Mouse (Mus musculus) limb, embryonic 14.5 days (tissue): ENCODE measurements around the gene Slc16a6. TPM values are rescaled to one million over a fixed set of nuclear protein-coding genes. Genes with fewer than 3 reads are reported as not detected.
"Not testable (repeated sequence)": the region's sequence is repeated elsewhere in the genome, so short reads cannot be mapped to it uniquely, and the experiment has no call there.

Experiments used
- ATAC-seq: fragments of 200-750 bp; cut with Nextera tagmentation; 2 replicates; pipeline ENCODE4 v1.8.0; 2017; ENCODE audit warnings: low read depth, moderate number of reproducible peaks, moderate TSS enrichment; ENCODE audit not compliant: low FRiP score
- DNase-seq: peaks from one replicate; pipeline ENCODE4 v3.0.0-alpha.2; 2015; ENCODE audit warnings: low spot score
- H3K27ac ChIP-seq: fragments of 300-500 bp; sonication (generic); replicated peaks from 2 replicates; pipeline ENCODE4 v1.5.1; 2014; ENCODE audit warnings: low read depth, mild to moderate bottlenecking, low read length, moderate library complexity, mixed read lengths
- H3K27me3 ChIP-seq: fragments of 300-500 bp; sonication (generic); 2 replicates; pipeline ENCODE4 v1.6.1; 2014; ENCODE audit warnings: low read length, mixed read lengths; ENCODE audit not compliant: control insufficient read depth, insufficient read depth
- H3K36me3 ChIP-seq: fragments of 300-500 bp; sonication (generic); 2 replicates; pipeline ENCODE4 v1.6.1; 2014; ENCODE audit warnings: mild to moderate bottlenecking, low read length, moderate library complexity, mixed read lengths; ENCODE audit not compliant: control insufficient read depth, insufficient read depth
- H3K4me1 ChIP-seq: fragments of 300-500 bp; sonication (generic); 2 replicates; pipeline ENCODE4 v1.6.1; 2014; ENCODE audit warnings: antibody characterized with exemption, low read length, mixed read lengths; ENCODE audit not compliant: control insufficient read depth, insufficient read depth
- H3K4me2 ChIP-seq: fragments of 300-500 bp; sonication (generic); replicated peaks from 2 replicates; pipeline ENCODE4 v1.6.1; 2014; ENCODE audit warnings: low read depth, mild to moderate bottlenecking, low read length, moderate library complexity; ENCODE audit not compliant: severe bottlenecking
- H3K4me3 ChIP-seq: fragments of 300-500 bp; sonication (generic); replicated peaks from 2 replicates; pipeline ENCODE4 v1.5.1; 2014; ENCODE audit warnings: low read length
- H3K9ac ChIP-seq: fragments of 300-500 bp; sonication (generic); 2 replicates; pipeline ENCODE4 v1.6.1; 2014; ENCODE audit warnings: mild to moderate bottlenecking, low read depth, low read length, moderate library complexity; ENCODE audit not compliant: severe bottlenecking
- H3K9me3 ChIP-seq: fragments of 300-500 bp; sonication (generic); 2 replicates; pipeline ENCODE4 v1.6.1; 2016; ENCODE audit warnings: low read length; ENCODE audit not compliant: control insufficient read depth
- POLR2A ChIP-seq: fragments of 200-500 bp; IDR thresholded peaks from 2 replicates; pipeline ENCODE4 v1.8.0; 2012; ENCODE audit warnings: inconsistent platforms, mild to moderate bottlenecking, moderate library complexity, borderline replicate concordance; ENCODE audit not compliant: insufficient read depth, insufficient read length; ENCODE audit errors: extremely low read depth
- WGBS: fragments of 180-500 bp; shearing (Covaris S2); extraction: QIAGEN DNeasy Blood & Tissue Kit; methylation state at CpG from one replicate; pipeline ENCODE4 v1.1.7; 2014; 5-methylcytosine and 5-hydroxymethylcytosine counted together
- polyA plus RNA-seq, 2 experiments: library from polyadenylated mRNA; depleted of rRNA in 1 of 2; stranded (reverse) in 1 of 2; unstranded in 1 of 2; fragments of >200 nt; fragmentation: Nextera tagmentation in 1 of 2; extraction: Ambion mirVana in 1 of 2; gene quantifications; 2 replicates each; pipeline versions ENCODE4 v1.2.1 to v1.2.3; 2012 to 2014

Gene Slc16a6
- polyA plus RNA-seq, 2 experiments, result 2.9 to 5.9 TPM

- Histone ChIP-seq H3K9me3 (no peaks in the 10 kb centered on the region), H3K27me3 (no peaks in the 10 kb centered on the region), H3K4me2 (no peak overlapping the region), H3K4me3 (no peak overlapping the region), H3K36me3 (no peaks in the 10 kb centered on the region), H3K4me1 (0 out of 2 replicates have a peak, but pooled peaks cover 6% of the 10 kb centered on the region), H3K9ac (no peak overlapping the region), H3K27ac (no peak overlapping the region)
- TF ChIP-seq POLR2A, result no peak
- ATAC-seq (no peak), DNase-seq (no peak)
- WGBS, result 47% methylated on average over 24 of the region's 24 CpGs
These were observed 21.7 kb upstream of the Slc16a6 start for GRCm38 (mm10) chr11:109494890-109495770.

GRCm38 (mm10) chr11:109492847-109493464, 19.6 kb upstream of the Slc16a6 start:
- H3K4me1 ChIP-seq, ATAC-seq, DNase-seq, H3K9ac ChIP-seq, H3K36me3 ChIP-seq, H3K4me3 ChIP-seq, H3K27me3 ChIP-seq, H3K27ac ChIP-seq, H3K9me3 ChIP-seq, H3K4me2 ChIP-seq: not testable (repeated sequence)
- 80% methylated on average over 8 of the region's 8 CpGs for WGBS

- WGBS, result 55% methylated on average over 4 of the region's 4 CpGs
These were observed 18.4 kb upstream of the Slc16a6 start for GRCm38 (mm10) chr11:109491844-109492243.

GRCm38 (mm10) chr11:109489763-109490162, 16.4 kb upstream of the Slc16a6 start:
- no peaks in the 10 kb centered on the region for H3K9me3 ChIP-seq
- H3K27ac ChIP-seq, result no peak overlapping the region
- DNase-seq (no peak), ATAC-seq (no peak)
- H3K4me3 ChIP-seq, result no peak overlapping the region
- TF ChIP-seq POLR2A, result no peak
- H3K36me3 ChIP-seq, result no peaks in the 10 kb centered on the region
- no peak overlapping the region for H3K9ac ChIP-seq
- no peaks in the 10 kb centered on the region for H3K27me3 ChIP-seq
- H3K4me2 ChIP-seq, result no peak overlapping the region
- WGBS, result 47% methylated on average over 2 of the region's 2 CpGs
- H3K4me1 ChIP-seq, result no peaks in the 10 kb centered on the region

More at GRCm38 (mm10) chr11:109491844-109492243, 18.4 kb upstream of the Slc16a6 start:
- no peaks in the 10 kb centered on the region for H3K36me3 ChIP-seq
- TF ChIP-seq POLR2A, result no peak
- DNase-seq (no peak), ATAC-seq (no peak)
- no peaks in the 10 kb centered on the region for H3K27me3 ChIP-seq
- no peaks in the 10 kb centered on the region for H3K4me1 ChIP-seq
- no peak overlapping the region for H3K9ac ChIP-seq
- H3K9me3 ChIP-seq, result no peaks in the 10 kb centered on the region
- no peak overlapping the region for H3K4me2 ChIP-seq
- H3K27ac ChIP-seq, result no peak overlapping the region
- H3K4me3 ChIP-seq, result no peak overlapping the region

GRCm38 (mm10) chr11:109487991-109488684, 14.7 kb upstream of the Slc16a6 start:
- H3K9me3 ChIP-seq, result no peaks in the 10 kb centered on the region
- WGBS, result 79% methylated on average over 10 of the region's 10 CpGs
- ATAC-seq, result no peak

More at GRCm38 (mm10) chr11:109487991-109488684, 14.7 kb upstream of the Slc16a6 start:
- no peak overlapping the region for H3K4me3 ChIP-seq
- H3K9ac ChIP-seq, result no peak overlapping the region
- no peak overlapping the region for H3K4me2 ChIP-seq
- no peaks in the 10 kb centered on the region for H3K36me3 ChIP-seq
- no peak for DNase-seq
- H3K27ac ChIP-seq, result no peak overlapping the region
- TF ChIP-seq POLR2A, result no peak
- H3K4me1 ChIP-seq, result no peaks in the 10 kb centered on the region
- no peaks in the 10 kb centered on the region for H3K27me3 ChIP-seq
